Mouse (Mus musculus) liver, embryonic 11.5 days (tissue): Measurements from ENCODE around the gene Dync1i1. TPM values are rescaled to one million over a fixed set of nuclear protein-coding genes. Genes with fewer than 3 reads are reported as not detected.

Experiments
- ATAC-seq: fragments of 200-750 bp; cut with Nextera tagmentation; replicated peaks from 2 replicates; pipeline ENCODE4 v1.8.0; 2017; ENCODE audit warnings: moderate number of reproducible peaks, mild to moderate bottlenecking, moderate TSS enrichment, moderate library complexity; ENCODE audit not compliant: low FRiP score
- DNase-seq: peaks from one replicate; pipeline ENCODE4 v3.0.0-alpha.2; 2017; ENCODE audit warnings: low spot score
- H3K27ac ChIP-seq: fragments of 300-500 bp; sonication (generic); 2 replicates; pipeline ENCODE4 v1.5.1; 2014; ENCODE audit warnings: mild to moderate bottlenecking, low read depth, low read length, control low read depth
- H3K27me3 ChIP-seq: fragments of 300-500 bp; sonication (generic); replicated peaks from 2 replicates; pipeline ENCODE4 v1.6.1; 2014; ENCODE audit warnings: low read length, mixed read lengths; ENCODE audit not compliant: control insufficient read depth, insufficient read depth
- H3K36me3 ChIP-seq: fragments of 300-500 bp; sonication (generic); 2 replicates; pipeline ENCODE4 v1.6.1; 2014; ENCODE audit warnings: mild to moderate bottlenecking, low read length, moderate library complexity, mixed read lengths; ENCODE audit not compliant: control insufficient read depth, insufficient read depth
- H3K4me1 ChIP-seq: fragments of 300-500 bp; sonication (generic); replicated peaks from 2 replicates; pipeline ENCODE4 v1.6.1; 2014; ENCODE audit warnings: low read length, mixed read lengths; ENCODE audit not compliant: control insufficient read depth, insufficient read depth
- H3K4me2 ChIP-seq: fragments of 300-500 bp; sonication (generic); 2 replicates; pipeline ENCODE4 v1.6.1; 2014; ENCODE audit warnings: mild to moderate bottlenecking, control low read depth, moderate library complexity
- H3K4me3 ChIP-seq: fragments of 300-500 bp; sonication (generic); 2 replicates; pipeline ENCODE4 v1.5.1; 2014; ENCODE audit warnings: low read depth, low read length, control low read depth
- H3K9ac ChIP-seq: fragments of 300-500 bp; sonication (generic); 2 replicates; pipeline ENCODE4 v1.6.1; 2014; ENCODE audit warnings: low read depth, low read length, control low read depth
- H3K9me3 ChIP-seq: fragments of 300-500 bp; sonication (generic); 2 replicates; pipeline ENCODE4 v1.6.1; 2016; ENCODE audit warnings: low read length, inconsistent platforms, mixed read lengths; ENCODE audit not compliant: control insufficient read depth
- WGBS: fragments of 180-500 bp; shearing (Covaris S2); extraction: QIAGEN DNeasy Blood & Tissue Kit; methylation state at CpG from one replicate; pipeline ENCODE4 v1.1.7; 2014; 5-methylcytosine and 5-hydroxymethylcytosine counted together
- polyA plus RNA-seq: library from polyadenylated mRNA; unstranded; fragments of >200 nt; fragmentation: Nextera tagmentation; extraction: Ambion mirVana; gene quantifications from 2 replicates; pipeline ENCODE4 v1.2.1, GENCODE M21; 2014

Dync1i1 gene
- polyA plus RNA-seq, 1 experiment from 2014 or later, result 0.84 TPM

DNA sequence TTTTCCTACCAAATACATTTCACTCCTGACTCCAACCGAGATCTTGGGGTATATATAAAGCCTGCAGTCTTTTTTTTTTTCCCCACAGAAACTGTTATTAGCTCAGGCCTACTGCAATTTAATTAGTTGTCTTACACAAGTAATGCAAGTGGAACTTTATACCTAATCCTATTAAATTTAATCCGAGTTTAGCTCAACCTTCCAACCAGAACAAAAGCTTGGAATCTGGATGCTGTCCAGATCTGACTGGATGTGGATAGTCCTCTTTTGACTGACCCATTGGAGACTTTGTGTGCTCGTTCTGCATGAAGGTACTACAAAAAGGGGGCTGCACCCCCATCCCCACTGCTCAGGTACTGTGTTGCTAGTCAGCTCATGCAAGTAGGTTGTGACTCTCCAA, 328.5 kb downstream of the Dync1i1 start:
- H3K4me2 ChIP-seq, result no peak overlapping the region
- ATAC-seq (no peak), DNase-seq (no peak)
- WGBS, result 79% methylated on average over 3 of the region's 3 CpGs
- no peaks in the 10 kb centered on the region for H3K9me3 ChIP-seq
- H3K36me3 ChIP-seq, result no peaks in the 10 kb centered on the region; the same call in 1 of the 2 replicates
- no peaks in the 10 kb centered on the region for H3K4me1 ChIP-seq
- no peak overlapping the region for H3K4me3 ChIP-seq
- H3K27ac ChIP-seq, result no peak overlapping the region
- H3K9ac ChIP-seq, result no peak overlapping the region
- H3K27me3 ChIP-seq, result no peaks in the 10 kb centered on the region

DNA sequence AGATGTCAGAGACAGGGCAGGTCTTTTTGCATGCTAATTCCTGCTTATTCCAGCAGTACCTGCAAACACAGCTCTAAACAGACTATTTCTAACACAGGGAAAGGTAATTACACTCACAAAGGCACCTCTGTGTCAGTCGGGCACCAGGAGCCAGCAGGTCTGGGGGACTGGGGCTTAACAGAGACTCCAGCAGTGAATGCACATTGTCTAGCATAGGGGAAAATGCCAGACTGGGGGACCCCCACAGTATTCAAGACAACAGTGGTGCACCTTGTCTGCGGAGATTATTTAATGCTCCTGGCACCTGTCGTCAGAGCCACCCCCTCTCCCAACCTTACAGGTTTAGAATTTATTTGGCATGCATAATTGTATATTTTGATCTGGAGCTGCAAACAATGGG, 333.1 kb downstream of the Dync1i1 start:
- H3K4me1 ChIP-seq, result no peaks in the 10 kb centered on the region
- no peaks in the 10 kb centered on the region for H3K9me3 ChIP-seq
- 86% methylated on average over 3 of the region's 3 CpGs for WGBS
- H3K36me3 ChIP-seq, result no peaks in the 10 kb centered on the region
- no peak overlapping the region for H3K4me3 ChIP-seq
- no peak overlapping the region for H3K4me2 ChIP-seq
- H3K27me3 ChIP-seq, result no peaks in the 10 kb centered on the region
- ATAC-seq, result no peak
- no peak overlapping the region for H3K27ac ChIP-seq
- no peak overlapping the region for H3K9ac ChIP-seq
- DNase-seq, result no peak

DNA sequence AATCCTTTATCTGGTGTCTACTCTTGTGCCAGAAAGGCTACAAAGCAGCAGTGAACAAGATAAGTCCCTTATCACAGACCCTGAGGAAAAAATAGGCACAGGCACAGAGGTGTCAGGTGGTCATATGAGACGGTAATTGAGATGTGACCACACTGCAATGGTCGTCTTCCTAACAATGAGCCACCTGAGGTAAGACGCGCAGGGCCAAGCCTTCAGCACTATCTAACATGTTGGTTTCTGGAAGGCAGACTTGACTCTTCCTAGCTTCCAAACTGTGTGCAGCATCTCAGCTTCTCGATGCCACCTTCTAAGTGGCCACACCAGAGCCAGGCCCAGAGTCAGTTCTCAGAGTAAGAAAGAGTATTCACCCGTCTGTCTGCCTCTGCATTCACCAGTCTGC, 341.8 kb downstream of the Dync1i1 start:
- 75% methylated on average over 6 of the region's 6 CpGs for WGBS
- H3K4me1 ChIP-seq, result no peaks in the 10 kb centered on the region; the same call in 1 of the 2 replicates
- no peak for DNase-seq
- no peak overlapping the region for H3K27ac ChIP-seq
- no peak overlapping the region for H3K9ac ChIP-seq
- ATAC-seq, result no peak
- no peak overlapping the region for H3K4me2 ChIP-seq
- no peaks in the 10 kb centered on the region; the same call in 1 of the 2 replicates for H3K36me3 ChIP-seq
- no peaks in the 10 kb centered on the region for H3K9me3 ChIP-seq
- H3K4me3 ChIP-seq, result no peak overlapping the region
- no peaks in the 10 kb centered on the region for H3K27me3 ChIP-seq

- H3K9me3 ChIP-seq, result no peaks in the 10 kb centered on the region
- H3K4me1 ChIP-seq, result no peaks in the 10 kb centered on the region; the same call in 1 of the 2 replicates
- 41% methylated on average over 3 of the region's 3 CpGs for WGBS
- ATAC-seq (no peak), DNase-seq (no peak)
- H3K4me2 ChIP-seq, result no peak overlapping the region
- no peak overlapping the region for H3K9ac ChIP-seq
- no peak overlapping the region for H3K4me3 ChIP-seq
- no peak overlapping the region for H3K27ac ChIP-seq
- no peaks in the 10 kb centered on the region; the same call in 1 of the 2 replicates for H3K36me3 ChIP-seq
- H3K27me3 ChIP-seq, result no peaks in the 10 kb centered on the region
These were observed 344.6 kb downstream of the Dync1i1 start for GRCm38 (mm10) chr6:6070015-6070414.

DNA sequence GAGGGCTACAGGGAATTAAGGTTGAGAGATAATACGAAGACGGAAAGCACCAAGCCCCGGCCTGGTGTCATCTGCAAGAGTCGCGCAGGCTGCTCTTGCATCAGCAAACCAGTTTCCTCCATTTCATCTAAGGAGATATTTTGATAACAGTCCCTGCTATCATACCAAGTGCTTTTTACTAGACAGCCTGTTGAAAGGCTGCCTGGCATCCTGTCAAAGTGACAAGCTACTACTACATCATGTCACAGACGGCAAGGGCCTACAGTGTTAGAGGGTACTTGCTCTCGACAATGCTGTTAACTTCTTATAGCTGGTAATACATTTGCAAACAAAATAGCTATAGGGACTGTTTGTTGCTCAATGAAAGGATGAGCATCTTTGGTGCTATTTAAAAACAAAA, 345.6 kb downstream of the Dync1i1 start:
- Histone ChIP-seq H3K4me3 (no peak overlapping the region), H3K36me3 (no peaks in the 10 kb centered on the region; the same call in 1 of the 2 replicates), H3K9ac (no peak overlapping the region), H3K4me2 (no peak overlapping the region), H3K9me3 (no peaks in the 10 kb centered on the region), H3K27me3 (no peaks in the 10 kb centered on the region), H3K4me1 (no peaks in the 10 kb centered on the region; the same call in 1 of the 2 replicates), H3K27ac (no peak overlapping the region)
- DNase-seq (no peak), ATAC-seq (no peak)
- WGBS, result 74% methylated on average over 7 of the region's 7 CpGs

- H3K9ac ChIP-seq, result no peak overlapping the region
- H3K9me3 ChIP-seq, result no peaks in the 10 kb centered on the region
- ATAC-seq (no peak), DNase-seq (no peak)
- WGBS, result 89% methylated on average over 7 of the region's 7 CpGs
- H3K4me1 ChIP-seq, result no peaks in the 10 kb centered on the region; the same call in 1 of the 2 replicates
- H3K36me3 ChIP-seq, result no peaks in the 10 kb centered on the region; the same call in 1 of the 2 replicates
- no peaks in the 10 kb centered on the region for H3K27me3 ChIP-seq
- H3K4me2 ChIP-seq, result no peak overlapping the region
- no peak overlapping the region for H3K4me3 ChIP-seq
- no peak overlapping the region for H3K27ac ChIP-seq
These were observed 350.6 kb downstream of the Dync1i1 start for GRCm38 (mm10) chr6:6075940-6076447.

DNA sequence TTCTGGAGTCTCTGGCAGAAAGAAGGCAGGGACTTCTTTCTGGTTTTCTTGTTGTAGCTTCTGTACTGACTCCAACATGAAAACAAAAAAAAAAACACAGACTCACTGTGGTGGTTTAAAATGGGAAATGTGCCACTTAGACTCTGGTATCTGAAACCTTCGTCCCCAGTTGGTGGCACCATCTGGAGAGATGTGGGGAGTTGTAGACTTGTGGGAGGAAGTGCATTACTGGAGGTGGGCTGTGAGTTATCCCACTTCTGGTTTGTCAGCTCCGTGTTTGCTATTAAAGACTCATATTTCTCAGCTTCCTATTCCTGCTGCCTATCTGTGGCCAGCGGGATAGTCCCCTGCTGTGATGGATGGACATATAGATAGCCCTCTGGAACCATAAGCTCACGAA, 351.8 kb downstream of the Dync1i1 start:
- 64% methylated on average over 4 of the region's 4 CpGs for WGBS
- Histone ChIP-seq H3K4me3 (no peak overlapping the region), H3K9me3 (no peaks in the 10 kb centered on the region), H3K27me3 (no peaks in the 10 kb centered on the region), H3K4me2 (no peak overlapping the region), H3K27ac (no peak overlapping the region), H3K4me1 (no peaks in the 10 kb centered on the region), H3K9ac (no peak overlapping the region), H3K36me3 (no peaks in the 10 kb centered on the region; the same call in 1 of the 2 replicates)
- DNase-seq (no peak), ATAC-seq (no peak)

Other genes with a start within 250 kb of the Dync1i1 start
- 2.1 and 2.4 TPM in 2 replicates for gene Pdk4, start 229.3 kb upstream of the Dync1i1 start, polyA plus RNA-seq